Mouse (Mus musculus): Measurements from ENCODE around the gene Map2.

DNA sequence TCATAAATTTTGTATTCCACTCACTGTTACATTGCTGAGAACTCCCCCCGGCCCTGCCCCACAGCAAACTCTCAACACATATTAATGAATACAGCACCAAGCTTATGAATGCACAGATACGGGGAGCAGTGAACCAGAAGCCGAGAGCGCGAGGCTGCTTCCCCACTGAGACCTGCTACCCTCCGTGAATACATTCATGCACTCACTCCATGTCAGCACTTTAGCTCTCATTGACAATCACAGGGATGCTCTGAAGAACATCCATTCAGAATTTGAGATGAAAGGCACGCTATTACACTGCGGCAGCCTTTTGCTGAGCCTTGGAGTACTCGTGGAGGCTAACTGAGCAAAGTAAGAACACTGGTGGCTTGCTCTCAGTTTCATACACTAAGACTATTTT lies 226.8 kb downstream of the Map2 start:
- TF ChIP-seq CTCF (IDR thresholded peaks at IDR 0.05; ENCODE audit: control insufficient read depth, insufficient read depth, low read length) (no peak), POLR2A (IDR thresholded peaks at IDR 0.05; ENCODE audit: borderline replicate concordance, control insufficient read depth, low read depth, low read length) (no peak)
